Mouse (Mus musculus) spleen, adult 12 weeks (tissue): ENCODE data around the gene Tas2r107.
"Not testable (repeated sequence)": the region's sequence is repeated elsewhere in the genome, so short reads cannot be mapped to it uniquely, and the experiment has no call there.

Source experiments
- DNase-seq: peaks from one replicate; pipeline ENCODE4 v3.0.0; 2022; ENCODE audit warnings: low spot score

Tas2r107 gene

GRCm38 (mm10) chr6:131660049-131660448, at the start of gene Tas2r107:
TSS of gene Tas2r107 (minus strand) at chr6:131660149.
- no peak for DNase-seq

GRCm38 (mm10) chr6:131689963-131690362, 30.0 kb upstream of the Tas2r107 start, which contains the start of gene Tas2r114:
TSS of gene Tas2r114 (minus strand) at chr6:131690063.
- no peak for DNase-seq

- DNase-seq: no peak
Measured at GRCm38 (mm10) chr6:131687395-131687794, 27.4 kb upstream of the Tas2r107 start, which contains the start of gene Tas2r105. TSS of gene Tas2r105 (minus strand) at chr6:131687495.

GRCm38 (mm10) chr6:131685644-131686043, 25.7 kb upstream of the Tas2r107 start, which contains the start of gene Tas2r104:
TSS of gene Tas2r104 (minus strand) at chr6:131685744.
- DNase-seq: no peak

- no peak for DNase-seq
Measured at GRCm38 (mm10) chr6:131678786-131679185, 18.8 kb upstream of the Tas2r107 start, which contains the start of gene Tas2r106. TSS of gene Tas2r106 (minus strand) at chr6:131678886.

- no peak for DNase-seq
Measured at GRCm38 (mm10) chr6:131630812-131631211, 29.1 kb downstream of the Tas2r107 start, which contains the start of gene Tas2r130. TSS of gene Tas2r130 (minus strand) at chr6:131630912.

GRCm38 (mm10) chr6:131609956-131610355, 50.0 kb downstream of the Tas2r107 start:
- not testable (repeated sequence) for DNase-seq
